ENCODE assay signal across 13 mouse cellular contexts in the genomic region with DNA sequence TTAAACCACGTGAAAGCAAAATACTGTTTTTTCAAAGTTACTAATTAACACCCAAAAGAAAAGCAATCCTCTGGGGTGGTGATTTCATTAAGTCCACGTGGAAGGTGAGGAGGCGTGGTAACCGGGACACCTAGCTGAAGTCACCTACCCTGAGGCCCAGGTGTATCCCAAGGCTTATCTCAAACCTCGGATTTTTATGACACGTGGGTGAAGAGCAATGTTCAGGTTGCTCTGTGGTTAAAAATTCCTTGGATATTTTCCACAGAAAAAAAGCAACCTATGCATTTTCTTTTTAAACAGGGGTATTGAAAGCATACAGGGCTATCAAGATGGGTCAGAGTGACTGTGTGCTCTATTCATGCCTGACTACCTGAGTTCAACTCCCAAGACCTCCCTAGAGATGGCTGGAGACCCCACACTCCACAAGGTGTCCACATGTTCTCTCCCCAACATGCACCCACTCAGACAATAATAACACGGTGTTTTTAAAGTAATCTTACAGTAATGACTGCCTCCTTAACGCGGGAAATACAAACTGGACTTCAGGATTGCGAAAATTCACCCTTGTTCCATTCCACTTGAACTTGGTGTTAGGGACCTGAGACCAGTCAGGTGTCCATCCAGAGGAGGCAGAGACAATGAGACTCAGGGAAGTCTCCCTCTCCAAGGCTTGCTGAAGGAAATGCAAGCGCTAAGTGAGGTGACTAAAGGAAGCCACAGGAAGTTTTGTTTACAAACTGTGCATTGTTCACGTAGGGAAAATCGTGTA.
DNase-seq lines count a peak whose midpoint lies in the region; ATAC-seq and TF ChIP-seq lines count a peak whose summit lies in the region.
"Had no signal": no experiment of that assay in that cellular context is flagged by ENCODE, and none has a peak within 500 bp of the region (broad histone marks: within the 10 kb centered on the region; RNA-seq: fewer than 3 reads in every experiment).

No protein-coding gene starts in this region.

- H3K4me1 ChIP-seq in forebrain, embryonic 12.5 days, result peaks cover 28% of the 10 kb centered on the region
- H3K4me1 ChIP-seq in forebrain, embryonic 10.5 days, result peaks cover 50% of the 10 kb centered on the region
- peaks cover 0 to 11% of the 10 kb centered on the region in 2 experiments; a peak in 1 of 4 replicates for H3K4me1 ChIP-seq in liver, embryonic 14.5 days (replicated peaks; ENCODE audit: control insufficient read depth in 2 of 2, insufficient read depth in 2 of 2, low read length in 1 of 2)
- H3K4me1 ChIP-seq in liver, embryonic 12.5 days, result peaks cover 23% of the 10 kb centered on the region

- no peak overlapping the region for H3K4me3 ChIP-seq in forebrain, embryonic 12.5 days (replicated peaks)
- no peak overlapping the region for H3K4me3 ChIP-seq in forebrain, embryonic 10.5 days
- H3K4me3 ChIP-seq in liver, embryonic 14.5 days (ENCODE audit: insufficient read depth in 1 of 2, low read depth in 2 of 2, low read length in 2 of 2), result no peak overlapping the region
- H3K4me3 ChIP-seq in liver, embryonic 12.5 days, result no peak overlapping the region
- H3K4me3 ChIP-seq: embryonic facial prominence, embryonic 10.5 days; forebrain, embryonic 15.5 days; heart, embryonic 15.5 days; hindbrain, embryonic 10.5 days had no signal

- 54% methylated on average over 13 of the region's 13 CpGs for WGBS in forebrain, embryonic 12.5 days
- WGBS in forebrain, embryonic 10.5 days, result 54% methylated on average over 13 of the region's 13 CpGs
- 45% methylated on average over 13 of the region's 13 CpGs for WGBS in liver, embryonic 14.5 days (ENCODE audit: insufficient replicate concordance)
- WGBS in liver, embryonic 12.5 days (ENCODE audit: insufficient replicate concordance), result 49% methylated on average over 13 of the region's 13 CpGs

- TF ChIP-seq EP300 in liver, embryonic 14.5 days (IDR thresholded peaks at IDR 0.05; ENCODE audit: low read depth), result no peak

- H3K27me3 ChIP-seq in forebrain, embryonic 12.5 days, result no peaks in the 10 kb centered on the region
- no peaks in the 10 kb centered on the region for H3K27me3 ChIP-seq in forebrain, embryonic 10.5 days (ENCODE audit: poor library complexity, severe bottlenecking)
- no peaks in the 10 kb centered on the region for H3K27me3 ChIP-seq in liver, embryonic 14.5 days (ENCODE audit: control insufficient read depth, insufficient read depth, low read length)
- no peaks in the 10 kb centered on the region; the same call in 1 of the 2 replicates for H3K27me3 ChIP-seq in liver, embryonic 12.5 days (replicated peaks)
- H3K27me3 ChIP-seq: forebrain, embryonic 15.5 days; heart, embryonic 15.5 days had no signal

- H3K9ac ChIP-seq in forebrain, embryonic 12.5 days, result no peak overlapping the region
- no peak overlapping the region for H3K9ac ChIP-seq in liver, embryonic 14.5 days (replicated peaks)
- H3K9ac ChIP-seq in liver, embryonic 12.5 days, result no peak overlapping the region
- H3K9ac ChIP-seq: forebrain, embryonic 15.5 days; heart, embryonic 15.5 days had no signal

- H3K4me2 ChIP-seq in forebrain, embryonic 12.5 days, result no peak overlapping the region
- H3K4me2 ChIP-seq in liver, embryonic 14.5 days (ENCODE audit: low read depth), result peak overlapping the region; percentile 11
- H3K4me2 ChIP-seq in liver, embryonic 12.5 days, result no peak overlapping the region
- H3K4me2 ChIP-seq: forebrain, embryonic 15.5 days; heart, embryonic 15.5 days had no signal

- no peak overlapping the region for H3K27ac ChIP-seq in forebrain, embryonic 12.5 days
- no peak overlapping the region for H3K27ac ChIP-seq in forebrain, embryonic 10.5 days
- no peak overlapping the region for H3K27ac ChIP-seq in liver, embryonic 14.5 days
- H3K27ac ChIP-seq in liver, embryonic 12.5 days, result no peak overlapping the region
- H3K27ac ChIP-seq: embryonic facial prominence, embryonic 10.5 days; forebrain, embryonic 15.5 days; heart, embryonic 15.5 days had no signal

- H3K9me3 ChIP-seq in forebrain, embryonic 12.5 days, result no peaks in the 10 kb centered on the region
- no peaks in the 10 kb centered on the region for H3K9me3 ChIP-seq in forebrain, embryonic 10.5 days
- H3K9me3 ChIP-seq in liver, embryonic 14.5 days (ENCODE audit: control insufficient read depth, low read length), result no peaks in the 10 kb centered on the region
- H3K9me3 ChIP-seq in liver, embryonic 12.5 days (replicated peaks), result no peaks in the 10 kb centered on the region
- H3K9me3 ChIP-seq: embryonic facial prominence, embryonic 10.5 days; forebrain, embryonic 15.5 days; G1E; heart, embryonic 15.5 days; hindbrain, embryonic 10.5 days had no signal

- no peaks in the 10 kb centered on the region for H3K36me3 ChIP-seq in forebrain, embryonic 12.5 days (replicated peaks)
- no peaks in the 10 kb centered on the region for H3K36me3 ChIP-seq in forebrain, embryonic 10.5 days (replicated peaks)
- H3K36me3 ChIP-seq in liver, embryonic 14.5 days (replicated peaks; ENCODE audit: control insufficient read depth, insufficient read depth, low read depth), result no peaks in the 10 kb centered on the region
- H3K36me3 ChIP-seq in liver, embryonic 12.5 days, result no peaks in the 10 kb centered on the region
- H3K36me3 ChIP-seq: embryonic facial prominence, embryonic 10.5 days; forebrain, embryonic 15.5 days; G1E; heart, embryonic 15.5 days; hindbrain, embryonic 10.5 days had no signal

- ATAC-seq in forebrain, embryonic 12.5 days (ENCODE audit: low FRiP score), result 0 out of 2 replicates have a peak, but pooled peaks have one; percentile 27
- no peak for ATAC-seq in liver, embryonic 14.5 days (ENCODE audit: insufficient read depth)
- no peak for ATAC-seq in liver, embryonic 12.5 days

- DNase-seq in forebrain, embryonic 10.5 days (ENCODE audit: extremely low spot score, low spot score), result no peak
- no peak for DNase-seq in liver, embryonic 14.5 days (ENCODE audit: low read depth in 3 of 3, low spot score in 3 of 3)
- DNase-seq in kidney, postnatal 10 days, result peak; percentile 28
- no peak for DNase-seq in embryo, embryonic 9.5 days (ENCODE audit: extremely low spot score)
- no peak for DNase-seq in spleen, postnatal 4 days (ENCODE audit: low spot score in 2 of 2)
- DNase-seq in right cerebral cortex, postnatal 36 days (ENCODE audit: low spot score in 2 of 2), result no peak

- TF ChIP-seq CTCF in liver, embryonic 14.5 days (IDR thresholded peaks at IDR 0.05; ENCODE audit: low read depth), result no peak
